Mouse (Mus musculus) midbrain, embryonic 10.5 days (tissue): Measurements from ENCODE around the gene Ppm1j. TPM values are rescaled to one million over a fixed set of nuclear protein-coding genes. Genes with fewer than 3 reads are reported as not detected.

ENCODE experiments used
- DNase-seq: peaks from one replicate; pipeline ENCODE4 v3.0.0-alpha.2; 2017; ENCODE audit warnings: low spot score
- H3K27ac ChIP-seq: fragments of 300-500 bp; sonication (generic); replicated peaks from 2 replicates; pipeline ENCODE4 v1.5.1; 2016; ENCODE audit warnings: mild to moderate bottlenecking
- H3K27me3 ChIP-seq: fragments of 300-500 bp; sonication (generic); 2 replicates; pipeline ENCODE4 v1.6.1; 2016; ENCODE audit warnings: low read depth, mild to moderate bottlenecking; ENCODE audit not compliant: poor library complexity, severe bottlenecking
- H3K36me3 ChIP-seq: fragments of 300-500 bp; sonication (generic); 2 replicates; pipeline ENCODE4 v1.6.1; 2016; ENCODE audit warnings: mild to moderate bottlenecking, moderate library complexity
- H3K4me1 ChIP-seq: fragments of 300-500 bp; sonication (generic); 2 replicates; pipeline ENCODE4 v1.6.1; 2016
- H3K4me3 ChIP-seq: fragments of 300-500 bp; sonication (generic); 2 replicates; pipeline ENCODE4 v1.5.1; 2016; ENCODE audit warnings: mild to moderate bottlenecking, moderate library complexity
- H3K9me3 ChIP-seq: fragments of 300-500 bp; sonication (generic); replicated peaks from 2 replicates; pipeline ENCODE4 v1.6.1; 2016; ENCODE audit warnings: mild to moderate bottlenecking
- WGBS: fragments of 180-500 bp; shearing (Covaris S2); methylation state at CpG from one replicate; pipeline ENCODE4 v1.1.7; 2016; 5-methylcytosine and 5-hydroxymethylcytosine counted together
- polyA plus RNA-seq: library from polyadenylated mRNA; unstranded; fragments of >200 nt; fragmentation: Nextera tagmentation; extraction: Ambion mirVana; gene quantifications from 2 replicates; pipeline ENCODE4 v1.2.1, GENCODE M21; 2016

The Ppm1j gene
- polyA plus RNA-seq, 1 experiment from 2014 or later: 1.2 TPM

GRCm38 (mm10) chr3:104769135-104769534 lies 11.7 kb upstream of the Ppm1j start:
- no peak for DNase-seq
- H3K9me3 ChIP-seq: no peaks in the 10 kb centered on the region
- 45% methylated on average over 3 of the region's 3 CpGs for WGBS
- H3K4me1 ChIP-seq: peaks cover 13% of the 10 kb centered on the region
- H3K27ac ChIP-seq: no peak overlapping the region
- H3K36me3 ChIP-seq: no peaks in the 10 kb centered on the region
- no peak overlapping the region for H3K4me3 ChIP-seq
- peaks cover 65% of the 10 kb centered on the region for H3K27me3 ChIP-seq

- H3K27ac ChIP-seq: no peak overlapping the region
- no peaks in the 10 kb centered on the region for H3K9me3 ChIP-seq
- 58% methylated on average over 10 of the region's 10 CpGs for WGBS
- no peak overlapping the region for H3K4me3 ChIP-seq
- H3K27me3 ChIP-seq: peaks cover 65% of the 10 kb centered on the region
- H3K36me3 ChIP-seq: no peaks in the 10 kb centered on the region
- H3K4me1 ChIP-seq: peaks cover 13% of the 10 kb centered on the region
- DNase-seq: no peak
Observed at GRCm38 (mm10) chr3:104770035-104770434, 10.8 kb upstream of the Ppm1j start.

GRCm38 (mm10) chr3:104770918-104771317 lies 9.9 kb upstream of the Ppm1j start:
- Histone ChIP-seq H3K27ac (no peak overlapping the region), H3K4me3 (no peak overlapping the region), H3K27me3 (peaks cover 72% of the 10 kb centered on the region), H3K9me3 (no peaks in the 10 kb centered on the region), H3K4me1 (peaks cover 14% of the 10 kb centered on the region), H3K36me3 (no peaks in the 10 kb centered on the region)
- no peak for DNase-seq
- WGBS: 85% methylated on average over 3 of the region's 3 CpGs

- DNase-seq: no peak
- H3K4me1 ChIP-seq: peaks cover 17% of the 10 kb centered on the region
- 69% methylated on average over 6 of the region's 6 CpGs for WGBS
- H3K27ac ChIP-seq: no peak overlapping the region
- H3K27me3 ChIP-seq: peaks cover 78% of the 10 kb centered on the region
- no peak overlapping the region for H3K4me3 ChIP-seq
- H3K9me3 ChIP-seq: no peaks in the 10 kb centered on the region
- H3K36me3 ChIP-seq: no peaks in the 10 kb centered on the region
Observed at GRCm38 (mm10) chr3:104771460-104771859, 9.4 kb upstream of the Ppm1j start.

- Histone ChIP-seq H3K4me3 (no peak overlapping the region), H3K4me1 (peaks cover 23% of the 10 kb centered on the region), H3K9me3 (no peaks in the 10 kb centered on the region), H3K27me3 (peaks cover 87% of the 10 kb centered on the region), H3K36me3 (no peaks in the 10 kb centered on the region), H3K27ac (no peak overlapping the region)
- DNase-seq: no peak
- 61% methylated on average over 7 of the region's 7 CpGs for WGBS
Observed at GRCm38 (mm10) chr3:104773301-104773700, 7.6 kb upstream of the Ppm1j start.

- peaks cover 97% of the 10 kb centered on the region for H3K27me3 ChIP-seq
- WGBS: 2% methylated on average over 20 of the region's 20 CpGs
- H3K27ac ChIP-seq: no peak overlapping the region
Observed at GRCm38 (mm10) chr3:104777342-104777741, 3.5 kb upstream of the Ppm1j start.

GRCm38 (mm10) chr3:104779949-104780348 lies 907 bp upstream of the Ppm1j start:
- 2% methylated on average over 7 of the region's 7 CpGs for WGBS
- Histone ChIP-seq H3K27ac (no peak overlapping the region), H3K9me3 (no peaks in the 10 kb centered on the region), H3K27me3 (peaks cover 99% of the 10 kb centered on the region), H3K4me3 (no peak overlapping the region), H3K36me3 (no peaks in the 10 kb centered on the region), H3K4me1 (peaks cover 33% of the 10 kb centered on the region)
- DNase-seq: peak; percentile 80

More at GRCm38 (mm10) chr3:104777342-104777741, 3.5 kb upstream of the Ppm1j start:
- Histone ChIP-seq H3K4me1 (peaks cover 33% of the 10 kb centered on the region), H3K4me3 (peak overlapping the region; percentile 52), H3K36me3 (no peaks in the 10 kb centered on the region), H3K9me3 (no peaks in the 10 kb centered on the region)
- DNase-seq: peak; percentile 68

GRCm38 (mm10) chr3:104781471-104781903 lies 631 bp downstream of the Ppm1j start, which contains the start of gene Fam19a3:
TSS of gene Fam19a3 (minus strand) at chr3:104781840.
- 0% methylated on average over 26 of the region's 26 CpGs for WGBS
- peak; percentile 38 for DNase-seq

GRCm38 (mm10) chr3:104782061-104782681 lies 1.3 kb downstream of the Ppm1j start:
- 14% methylated on average over 12 of the region's 12 CpGs for WGBS
- Histone ChIP-seq H3K9me3 (no peaks in the 10 kb centered on the region), H3K27me3 (peaks cover 100% of the 10 kb centered on the region), H3K4me1 (peaks cover 26% of the 10 kb centered on the region), H3K36me3 (no peaks in the 10 kb centered on the region), H3K27ac (no peak overlapping the region), H3K4me3 (peak overlapping the region; percentile 60; the same call in 1 of the 2 replicates)
- DNase-seq: no peak

More at GRCm38 (mm10) chr3:104781471-104781903, 631 bp downstream of the Ppm1j start, which contains the start of gene Fam19a3:
- Histone ChIP-seq H3K9me3 (no peaks in the 10 kb centered on the region), H3K4me3 (peak within 1 kb of the TSS; percentile 60), H3K36me3 (no peaks in the 10 kb centered on the region), H3K27me3 (peaks cover 100% of the 10 kb centered on the region), H3K27ac (no peak within 1 kb of the TSS; the same call in 1 of the 2 replicates), H3K4me1 (peaks cover 29% of the 10 kb centered on the region)

- Histone ChIP-seq H3K9me3 (no peaks in the 10 kb centered on the region), H3K27ac (no peak overlapping the region), H3K4me3 (no peak overlapping the region), H3K27me3 (peaks cover 93% of the 10 kb centered on the region), H3K36me3 (no peaks in the 10 kb centered on the region), H3K4me1 (peaks cover 30% of the 10 kb centered on the region)
- DNase-seq: no peak
- 42% methylated on average over 14 of the region's 14 CpGs for WGBS
Observed at GRCm38 (mm10) chr3:104783971-104784500, 3.2 kb downstream of the Ppm1j start.

GRCm38 (mm10) chr3:104785284-104785683 lies 4.4 kb downstream of the Ppm1j start:
- H3K27ac ChIP-seq: no peak overlapping the region
- no peak for DNase-seq

GRCm38 (mm10) chr3:104788075-104788474 lies 7.2 kb downstream of the Ppm1j start, which contains the start of gene Rhoc:
TSS of gene Rhoc (plus strand) at chr3:104788375.
- peak within 1 kb of the TSS; percentile 65 for H3K4me3 ChIP-seq
- H3K36me3 ChIP-seq: peaks cover 14% of the 10 kb centered on the region
- H3K4me1 ChIP-seq: peaks cover 42% of the 10 kb centered on the region
- peak within 1 kb of the TSS; percentile 86 for H3K27ac ChIP-seq
- 35% methylated on average over 3 of the region's 3 CpGs for WGBS
- H3K27me3 ChIP-seq: peaks cover 71% of the 10 kb centered on the region
- no peaks in the 10 kb centered on the region for H3K9me3 ChIP-seq
- DNase-seq: no peak

More at GRCm38 (mm10) chr3:104785284-104785683, 4.4 kb downstream of the Ppm1j start:
- H3K4me1 ChIP-seq: peaks cover 42% of the 10 kb centered on the region
- no peaks in the 10 kb centered on the region for H3K36me3 ChIP-seq
- no peak overlapping the region for H3K4me3 ChIP-seq
- H3K9me3 ChIP-seq: no peaks in the 10 kb centered on the region
- peaks cover 90% of the 10 kb centered on the region for H3K27me3 ChIP-seq
- WGBS: 86% methylated on average over 6 of the region's 6 CpGs
